Mouse (Mus musculus) heart, postnatal 4 days (tissue): Measurements from ENCODE around the gene Vpreb3. TPM values are rescaled to one million over a fixed set of nuclear protein-coding genes. Genes with fewer than 3 reads are reported as not detected.
A peak's percentile ranks its signal among the peaks of the same experiment; 100 is the strongest.

Experiments used
- DNase-seq: peaks from one replicate; pipeline ENCODE4 v3.0.0; 2021
- total RNA-seq, 2 experiments: library from RNA; stranded (reverse); gene quantifications; 2 replicates each; pipeline ENCODE4 v1.2.3; 2021

Gene Vpreb3
- total RNA-seq, 2 experiments from 2014 or later, result not detected

GRCm38 (mm10) chr10:75932081-75932678 is 10.7 kb upstream of the Vpreb3 start:
- DNase-seq, result peak; percentile 73

- no peak for DNase-seq
Measured at GRCm38 (mm10) chr10:75932891-75933290, 10.0 kb upstream of the Vpreb3 start, which contains the start of gene Chchd10. Chchd10 (plus strand) TSS chr10:75933130.

DNA sequence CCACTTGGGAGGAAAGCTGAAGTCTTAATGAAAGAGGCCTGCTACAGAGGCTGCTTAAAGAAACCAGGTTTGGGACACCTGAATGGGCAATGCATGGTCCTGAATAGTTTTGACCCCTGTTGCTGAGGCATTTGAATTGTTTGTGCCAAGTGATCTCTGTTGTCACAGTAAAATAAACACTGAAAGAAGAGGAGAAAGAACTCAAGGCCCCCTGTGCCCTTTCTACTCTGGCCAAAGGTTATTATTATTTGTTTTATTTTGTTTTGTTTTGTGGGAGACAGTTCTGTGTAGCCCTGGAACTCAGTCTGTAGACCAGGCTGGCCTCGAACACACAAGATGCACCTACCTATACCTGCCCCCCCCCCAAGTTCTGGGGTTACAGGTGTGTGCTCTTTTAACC is 7.9 kb upstream of the Vpreb3 start:
- no peak for DNase-seq

GRCm38 (mm10) chr10:75935680-75936541 is 6.9 kb upstream of the Vpreb3 start, which contains the start of gene Mmp11:
Mmp11 (minus strand) TSS chr10:75936496.
- peak; percentile 78 for DNase-seq

- no peak for DNase-seq
Measured at GRCm38 (mm10) chr10:75936909-75937667, 5.8 kb upstream of the Vpreb3 start.

GRCm38 (mm10) chr10:75937851-75938643 is 4.8 kb upstream of the Vpreb3 start:
- no peak for DNase-seq

GRCm38 (mm10) chr10:75939481-75940234 is 3.2 kb upstream of the Vpreb3 start:
- no peak for DNase-seq

DNA sequence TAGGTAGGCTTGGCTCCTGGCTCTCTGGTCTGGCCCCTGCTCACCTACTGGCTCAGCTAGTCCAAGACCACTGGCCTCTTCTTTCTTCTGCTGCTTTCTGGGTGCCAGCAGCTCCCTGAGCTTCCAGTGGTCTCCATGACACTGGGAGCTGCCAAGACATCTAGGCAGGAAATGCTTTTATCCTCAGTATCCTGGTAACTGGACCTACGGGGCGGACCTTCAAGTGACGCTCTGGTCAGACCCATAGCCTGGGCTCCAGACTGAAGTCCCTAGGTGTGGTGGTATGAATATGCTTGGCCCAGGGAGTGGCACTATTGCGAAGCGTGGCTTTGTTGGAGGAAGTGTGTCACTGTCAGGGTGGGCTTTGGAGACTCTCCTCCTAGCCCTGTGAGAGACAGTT is 2.3 kb upstream of the Vpreb3 start, which contains the start of gene Gm867:
TSS of gene Gm867 (minus strand) at position 153 of the 400 bp plus-strand sequence.
- no peak for DNase-seq

DNA sequence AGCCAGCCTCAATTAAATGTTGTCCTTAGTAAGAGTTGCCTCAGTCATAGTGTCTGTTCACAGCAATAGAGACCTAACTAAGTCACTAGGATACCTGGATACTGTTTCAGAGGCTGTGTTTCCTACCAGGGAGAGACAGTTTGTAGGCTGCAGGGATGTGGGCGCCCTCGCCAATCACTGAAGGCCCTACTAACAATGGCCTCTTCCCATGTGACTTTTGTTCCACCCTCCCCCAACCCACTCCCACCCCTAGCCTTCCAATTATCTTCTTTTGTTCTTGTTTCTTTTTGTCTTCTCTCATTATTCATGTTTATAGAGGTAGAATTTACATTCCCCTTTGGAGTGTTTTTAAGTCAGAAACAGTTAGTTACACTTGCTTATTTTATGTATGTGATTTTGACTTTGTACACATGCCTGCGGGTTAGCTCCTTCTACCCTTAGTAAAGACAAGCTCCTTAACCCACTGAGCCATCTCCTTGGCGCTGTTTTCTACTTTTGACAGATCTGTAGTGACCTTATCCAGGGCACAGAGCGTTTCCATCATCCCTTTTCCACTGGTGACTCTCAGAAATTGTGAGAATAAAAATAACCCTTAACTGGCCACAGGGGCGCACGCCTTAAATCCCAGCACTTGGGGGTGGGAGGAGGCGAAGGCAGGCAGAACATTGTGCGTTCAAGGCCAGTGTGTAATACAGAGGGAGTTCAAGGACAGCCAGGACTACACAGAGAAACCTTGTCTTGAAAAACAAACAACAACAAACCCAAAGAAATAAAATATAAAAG is 1.6 kb upstream of the Vpreb3 start:
- no peak for DNase-seq

DNA sequence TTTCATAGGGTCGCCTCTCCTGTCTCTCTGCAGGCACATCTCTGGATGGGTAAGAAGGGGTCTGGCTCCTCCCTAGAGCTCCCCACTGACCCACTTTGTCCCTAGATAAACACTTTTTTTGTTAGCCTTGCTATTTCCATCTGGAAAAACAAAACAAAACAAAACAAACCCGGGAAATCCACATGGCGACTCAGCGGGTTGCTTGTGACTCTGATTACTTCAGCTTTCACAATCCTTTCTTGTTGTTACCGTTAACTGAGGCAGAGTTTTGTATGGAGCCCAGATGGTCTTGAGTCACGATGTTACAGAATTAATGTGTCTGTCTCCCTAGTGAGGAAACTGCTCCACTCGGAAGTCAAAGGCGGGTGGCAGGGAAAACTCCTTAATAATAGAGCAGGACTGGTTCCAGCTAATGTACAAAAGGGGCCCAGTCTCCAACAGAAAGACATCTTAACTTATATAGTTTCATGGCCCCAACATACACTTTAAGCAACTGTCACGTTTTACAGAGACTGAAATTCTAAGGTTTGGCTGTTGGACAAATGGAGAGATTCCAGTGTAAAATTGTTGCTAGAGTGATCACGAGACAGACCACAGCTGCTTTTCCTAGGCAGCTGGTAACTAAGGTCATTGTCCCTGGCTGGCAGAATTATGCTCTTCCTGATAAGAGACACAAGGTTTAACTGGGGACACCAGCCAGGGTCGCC is 1.4 kb downstream of the Vpreb3 start:
- DNase-seq, result no peak

GRCm38 (mm10) chr10:75945213-75945612 is 2.4 kb downstream of the Vpreb3 start:
- DNase-seq, result no peak

DNA sequence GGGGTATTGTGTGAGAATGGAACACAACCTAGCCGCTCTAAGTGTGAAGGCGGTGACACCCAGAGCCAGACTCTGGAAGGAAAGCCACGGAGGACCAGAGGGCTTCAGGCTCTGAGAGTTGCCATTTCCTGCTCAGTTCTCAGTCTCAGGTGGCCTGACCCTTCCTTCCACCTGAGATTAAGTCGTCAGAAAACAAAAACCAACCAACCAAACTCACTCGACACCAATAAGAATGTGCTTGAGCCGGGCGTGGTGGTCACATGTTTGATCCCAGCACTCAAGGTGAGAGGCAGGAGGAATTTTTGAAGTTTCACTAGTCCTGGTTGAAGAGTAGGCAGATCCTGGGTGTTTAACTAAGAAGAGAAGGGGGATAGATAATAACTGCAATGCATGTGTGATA is 3.0 kb downstream of the Vpreb3 start:
- DNase-seq, result no peak

DNA sequence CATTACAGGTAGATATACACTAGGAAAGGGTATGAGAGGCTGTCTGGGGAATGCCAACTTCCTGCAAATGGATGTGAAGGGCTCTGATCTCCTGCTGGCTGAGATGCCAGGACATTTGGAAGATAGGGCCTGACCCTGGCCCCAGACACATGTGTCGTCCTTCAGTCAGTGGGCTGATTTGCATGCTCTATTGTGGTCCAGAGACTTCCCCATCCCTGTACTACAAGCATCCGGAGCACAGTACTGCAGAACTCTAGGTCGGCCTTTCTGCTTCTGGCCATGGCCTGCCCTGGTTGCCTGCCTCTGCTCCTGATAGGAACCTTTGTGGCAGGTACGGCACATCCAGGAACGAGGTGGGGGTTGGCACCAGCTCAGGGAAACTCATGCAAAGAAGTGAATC is 5.2 kb downstream of the Vpreb3 start:
- no peak for DNase-seq

- DNase-seq, result no peak
Measured at GRCm38 (mm10) chr10:75949053-75950045, 6.5 kb downstream of the Vpreb3 start.

DNA sequence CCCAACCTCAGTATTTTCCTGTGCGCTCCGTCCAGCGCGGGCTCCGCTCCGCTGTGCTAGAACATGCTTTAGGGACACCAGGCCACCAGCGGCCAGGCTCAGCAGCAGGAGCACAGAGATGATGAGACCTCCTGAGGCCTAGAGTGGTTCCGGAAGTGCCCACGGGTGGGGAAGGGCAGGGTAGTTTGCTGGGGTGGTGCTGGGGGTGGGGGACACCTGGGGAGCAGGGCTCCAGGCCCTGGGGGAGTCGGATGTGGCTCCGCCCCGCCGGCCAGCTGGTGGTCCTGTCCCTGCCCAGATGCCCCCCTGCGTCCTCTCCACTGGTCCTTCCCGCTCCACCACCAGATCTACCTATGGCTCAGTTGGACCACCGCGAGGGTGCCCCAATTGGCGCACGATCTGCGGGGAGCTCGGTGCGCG is 7.9 kb downstream of the Vpreb3 start:
- DNase-seq, result no peak

DNA sequence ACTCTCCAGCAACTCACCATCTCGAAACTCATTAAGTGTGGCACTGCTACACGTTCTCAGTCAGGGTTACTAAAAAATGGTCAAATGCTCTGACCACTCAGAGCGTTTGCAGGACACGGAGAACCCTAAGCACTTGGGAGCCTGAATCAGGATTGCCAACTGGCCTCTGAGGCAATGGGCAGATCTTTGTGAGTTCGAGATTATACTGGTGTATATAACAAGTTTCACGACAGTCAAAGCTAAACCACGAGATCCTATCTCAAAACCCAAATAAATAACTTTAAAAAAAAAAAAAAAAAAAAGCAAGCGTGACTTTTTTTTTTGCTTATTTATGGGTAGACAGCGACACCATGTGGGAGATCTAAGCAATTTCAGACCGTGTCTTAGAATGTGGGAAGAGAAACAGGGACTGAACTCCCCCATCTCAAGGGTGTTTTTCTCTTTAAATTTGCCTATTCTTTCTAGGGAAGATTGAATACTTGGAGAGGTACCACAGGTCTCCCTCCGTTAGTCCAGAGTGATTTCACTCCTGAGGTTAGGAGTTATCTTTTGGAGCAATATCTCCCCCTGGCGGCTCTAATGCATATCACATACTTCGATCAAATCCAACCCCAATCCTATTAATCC is 8.7 kb downstream of the Vpreb3 start:
- peak; percentile 57 for DNase-seq

DNA sequence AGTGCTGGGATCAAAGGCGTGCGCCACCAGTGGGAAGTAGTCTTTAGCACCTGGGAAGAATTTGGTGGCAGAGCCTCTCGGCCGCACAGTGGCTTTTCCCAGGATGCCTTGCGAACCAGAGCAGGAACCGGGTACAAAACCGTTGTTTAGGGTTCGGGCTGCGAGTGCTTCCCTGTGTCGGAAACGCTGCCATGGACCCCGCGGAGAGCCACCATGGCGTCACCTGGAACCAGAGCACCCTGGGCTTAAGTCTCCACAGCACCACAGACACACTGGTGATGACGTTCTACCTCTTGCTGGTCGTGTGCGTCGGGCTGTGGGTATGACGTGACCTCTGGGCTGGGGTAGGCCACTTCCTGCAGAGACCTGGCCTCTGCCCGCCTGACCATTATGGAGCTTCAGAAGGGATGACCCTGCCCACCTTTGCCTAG is 11.5 kb downstream of the Vpreb3 start, which contains the start of gene Gm5134:
TSS of gene Gm5134 (plus strand) at position 134 of the 431 bp plus-strand sequence.
- no peak for DNase-seq

DNA sequence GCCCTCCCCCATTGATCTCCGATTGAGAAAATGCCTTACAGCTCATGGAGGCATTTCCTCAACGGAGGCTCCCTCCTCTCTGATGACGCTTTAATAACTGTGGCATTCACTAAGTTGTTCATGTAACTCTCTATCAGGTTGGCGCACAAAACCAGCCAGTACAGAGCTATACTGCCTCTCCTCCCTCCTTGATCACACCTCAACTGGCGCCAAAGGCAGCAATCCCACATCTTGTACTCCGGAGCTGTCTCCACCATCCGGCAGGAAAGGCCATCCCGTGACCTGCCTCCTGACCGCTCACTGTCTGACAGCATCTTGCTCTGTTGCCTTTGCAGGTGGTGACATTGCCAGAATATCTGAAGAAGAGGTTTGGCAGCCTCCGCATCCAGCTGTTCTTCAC is 31.0 kb downstream of the Vpreb3 start:
- no peak for DNase-seq
